Mouse (Mus musculus): ENCODE results near the gene Fzd7. TPM values are rescaled to one million over a fixed set of nuclear protein-coding genes. Genes with fewer than 3 reads are reported as not detected.
A peak's percentile ranks its signal among the peaks of the same experiment; 100 is the strongest.

The Fzd7 gene
- total and polyA plus RNA-seq, 3 experiments = 4.0 to 10.1 (median 4.8) TPM

- Histone ChIP-seq H3K27ac (ENCODE audit: insufficient read depth, low read depth) (no peak overlapping the region), H3K36me3 (replicated peaks in 1 of 2; ENCODE audit: control insufficient read depth in 1 of 2, insufficient read depth in 1 of 2, low read length in 1 of 2) (peaks cover 14 to 22% of the 10 kb centered on the region in 2 experiments), H3K79me2 (replicated peaks; ENCODE audit: control insufficient read depth, extremely low read depth, insufficient read depth, poor library complexity, severe bottlenecking) (peaks cover 36% of the 10 kb centered on the region), H3K4me3 (replicated peaks in 1 of 3; ENCODE audit: low read depth in 2 of 3, low read length in 2 of 3, poor library complexity in 1 of 3) (peak overlapping the region in 1 of 3 experiments; percentile 42), H3K4me1 (ENCODE audit: control insufficient read depth in 1 of 2, insufficient read depth in 2 of 2) (peaks cover 15 to 67% of the 10 kb centered on the region in 2 experiments), H3K4me2 (ENCODE audit: insufficient read depth, low read depth, poor library complexity, severe bottlenecking) (peak overlapping the region; percentile 86), H3K9me3 (replicated peaks; ENCODE audit: low read length) (peaks cover 15% of the 10 kb centered on the region), H3K9ac (ENCODE audit: insufficient read depth, low read depth) (peak overlapping the region; percentile 64; the same call in 1 of the 2 replicates), H3K27me3 (replicated peaks) (no peaks in the 10 kb centered on the region)
- dilution Hi-C loops (cut with MboI; ENCODE audit: extremely low pct_ligation_motif_present, extremely low pct_unique_long_range_greater_than_20kb, low sequenced_read_pairs) = no loop called here
- DNase-seq (ENCODE audit: extremely low read depth) = no peak
- TF ChIP-seq POLR2A (IDR thresholded peaks at IDR 0.05; ENCODE audit: low read depth, low read length) (no peak), PAX5 (IDR thresholded peaks at IDR 0.05; ENCODE audit: low read length) (no peak), MEF2A (IDR thresholded peaks at IDR 0.05; ENCODE audit: borderline replicate concordance, low read depth, low read length) (no peak), ZC3H11A (IDR thresholded peaks at IDR 0.05; ENCODE audit: low read depth, low read length) (no peak), RAD21 (IDR thresholded peaks at IDR 0.05; ENCODE audit: low read depth, low read length) (no peak), MXI1 (IDR thresholded peaks at IDR 0.05; ENCODE audit: low read depth, low read length) (no peak), HCFC1 (IDR thresholded peaks at IDR 0.05; ENCODE audit: low read depth, low read length) (no peak)
- in situ Hi-C loops (cut with MboI; ENCODE audit: low pct_ligation_motif_present, low pct_unique_long_range_greater_than_20kb, low sequenced_read_pairs) = no loop called here
Observed at GRCm38 (mm10) chr1:59485803-59486202, 3.6 kb downstream of the Fzd7 start.

- Histone ChIP-seq H3K27ac (ENCODE audit: insufficient read depth, low read depth) (no peak overlapping the region), H3K9me3 (replicated peaks; ENCODE audit: low read length) (peaks cover 15% of the 10 kb centered on the region), H3K27me3 (replicated peaks) (no peaks in the 10 kb centered on the region), H3K4me2 (ENCODE audit: insufficient read depth, low read depth, poor library complexity, severe bottlenecking) (peak overlapping the region; percentile 31), H3K9ac (ENCODE audit: insufficient read depth, low read depth) (no peak overlapping the region), H3K4me3 (replicated peaks in 1 of 3; ENCODE audit: low read depth in 2 of 3, low read length in 2 of 3, poor library complexity in 1 of 3) (peak overlapping the region in 1 of 3 experiments; percentile 20), H3K79me2 (replicated peaks; ENCODE audit: control insufficient read depth, extremely low read depth, insufficient read depth, poor library complexity, severe bottlenecking) (peaks cover 36% of the 10 kb centered on the region), H3K36me3 (replicated peaks in 1 of 2; ENCODE audit: control insufficient read depth in 1 of 2, insufficient read depth in 1 of 2, low read length in 1 of 2) (peaks cover 14 to 22% of the 10 kb centered on the region in 2 experiments), H3K4me1 (ENCODE audit: control insufficient read depth in 1 of 2, insufficient read depth in 2 of 2) (peaks cover 15 to 64% of the 10 kb centered on the region in 2 experiments)
- in situ Hi-C loops (cut with MboI; ENCODE audit: low pct_ligation_motif_present, low pct_unique_long_range_greater_than_20kb, low sequenced_read_pairs) = no loop called here
- peak; percentile 48; the same call in 1 of the 2 replicates for TF ChIP-seq ETS1 (conservative IDR thresholded peaks at IDR 0.05; ENCODE audit: low read depth, low read length)
- no peak for TF ChIP-seq ZMIZ1 (IDR thresholded peaks at IDR 0.05; ENCODE audit: low read depth, low read length)
- TF ChIP-seq EP300 (IDR thresholded peaks at IDR 0.05; ENCODE audit: low read length) = no peak
- 0 out of 2 replicates have a peak, but pooled peaks have one; percentile 42 for TF ChIP-seq MEF2A (IDR thresholded peaks at IDR 0.05; ENCODE audit: borderline replicate concordance, low read depth, low read length)
- dilution Hi-C loops (cut with MboI; ENCODE audit: extremely low pct_ligation_motif_present, extremely low pct_unique_long_range_greater_than_20kb, low sequenced_read_pairs) = no loop called here
- DNase-seq (ENCODE audit: extremely low read depth) = peak; percentile 40
Observed at GRCm38 (mm10) chr1:59487651-59488051, 5.4 kb downstream of the Fzd7 start.

GRCm38 (mm10) chr1:59488481-59488880 is 6.3 kb downstream of the Fzd7 start:
- dilution Hi-C loops (cut with MboI; ENCODE audit: extremely low pct_ligation_motif_present, extremely low pct_unique_long_range_greater_than_20kb, low sequenced_read_pairs) = no loop called here
- no peak for TF ChIP-seq MXI1 (IDR thresholded peaks at IDR 0.05; ENCODE audit: low read depth, low read length)
- no peak for TF ChIP-seq ETS1 (conservative IDR thresholded peaks at IDR 0.05; ENCODE audit: low read depth, low read length)
- TF ChIP-seq SMC3 (IDR thresholded peaks at IDR 0.05; ENCODE audit: low read depth, low read length) = no peak
- no peak for TF ChIP-seq CHD2 (IDR thresholded peaks at IDR 0.05; ENCODE audit: low read length)
- TF ChIP-seq MAX (IDR thresholded peaks at IDR 0.05; ENCODE audit: low read length) = no peak
- no peak for TF ChIP-seq ZNF384 (IDR thresholded peaks at IDR 0.05; ENCODE audit: low read depth, low read length)
- Histone ChIP-seq H3K9me3 (replicated peaks; ENCODE audit: low read length) (peaks cover 11% of the 10 kb centered on the region), H3K27me3 (replicated peaks) (no peaks in the 10 kb centered on the region), H3K4me2 (ENCODE audit: insufficient read depth, low read depth, poor library complexity, severe bottlenecking) (no peak overlapping the region), H3K4me1 (ENCODE audit: control insufficient read depth in 1 of 2, insufficient read depth in 2 of 2) (peaks cover 9 to 56% of the 10 kb centered on the region in 2 experiments), H3K79me2 (replicated peaks; ENCODE audit: control insufficient read depth, extremely low read depth, insufficient read depth, poor library complexity, severe bottlenecking) (peaks cover 29% of the 10 kb centered on the region), H3K9ac (ENCODE audit: insufficient read depth, low read depth) (no peak overlapping the region), H3K27ac (ENCODE audit: insufficient read depth, low read depth) (no peak overlapping the region), H3K4me3 (replicated peaks in 1 of 3; ENCODE audit: low read depth in 2 of 3, low read length in 2 of 3, poor library complexity in 1 of 3) (no peak overlapping the region), H3K36me3 (replicated peaks in 1 of 2; ENCODE audit: control insufficient read depth in 1 of 2, insufficient read depth in 1 of 2, low read length in 1 of 2) (peaks cover 11 to 17% of the 10 kb centered on the region in 2 experiments)
- in situ Hi-C loops (cut with MboI; ENCODE audit: low pct_ligation_motif_present, low pct_unique_long_range_greater_than_20kb, low sequenced_read_pairs) = no loop called here
- no peak for DNase-seq (ENCODE audit: extremely low read depth)
